Mouse (Mus musculus): Measurements from ENCODE around the gene Zfp641.

DNA sequence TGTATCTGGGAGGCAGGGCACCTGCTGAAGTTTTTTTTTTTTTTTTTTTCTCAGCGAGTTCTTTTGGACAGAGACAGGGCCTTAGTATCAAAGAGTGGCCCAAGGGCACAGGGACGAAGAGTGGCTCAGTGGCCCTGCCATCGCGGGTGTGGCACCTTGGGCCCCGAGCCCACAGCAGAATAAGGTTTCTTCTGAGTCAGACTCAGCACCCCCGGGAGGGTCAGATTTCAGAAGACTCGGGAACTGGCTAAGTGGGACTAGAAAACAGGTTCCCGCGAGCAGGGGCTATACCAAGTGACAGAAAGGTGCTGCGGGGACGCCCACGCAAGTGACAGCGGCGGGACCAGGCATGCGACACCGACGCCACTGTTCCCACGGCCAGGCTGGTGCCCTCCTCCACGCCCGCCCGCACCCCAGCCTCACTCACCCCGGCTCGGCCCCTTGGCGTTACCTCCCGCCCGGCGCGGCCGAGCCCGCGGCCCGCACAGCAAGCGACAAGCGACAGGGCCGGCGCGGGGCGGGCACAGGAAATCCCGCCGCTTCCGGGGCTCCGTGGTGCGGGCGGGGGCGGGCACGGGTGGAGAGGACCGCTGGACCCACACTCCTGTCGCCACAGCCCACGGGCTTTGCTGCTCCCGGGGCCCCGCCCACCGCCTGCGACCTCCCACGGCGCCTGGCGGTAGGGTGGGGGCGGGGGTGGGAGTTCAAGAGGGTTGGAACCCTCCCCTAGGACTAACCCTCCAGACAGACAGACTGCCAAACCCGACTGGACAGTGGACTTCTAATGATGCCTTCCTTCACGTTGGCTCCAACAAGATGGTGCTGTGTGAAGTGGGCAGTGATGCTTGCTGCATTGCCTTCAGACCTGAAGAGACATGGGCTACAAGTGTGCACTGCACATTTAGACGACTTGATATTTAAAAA, at the start of gene Zfp641:
- TF ChIP-seq CTCF (IDR thresholded peaks at IDR 0.05; ENCODE audit: low read depth): no peak
- no peak for TF ChIP-seq EP300 (IDR thresholded peaks at IDR 0.05; ENCODE audit: low read depth)

All from liver, embryonic 14.5 days (tissue).